Mouse (Mus musculus) hindbrain, embryonic 11.5 days (tissue): ENCODE data around the gene Tcaf2. TPM values are rescaled to one million over a fixed set of nuclear protein-coding genes. Genes with fewer than 3 reads are reported as not detected.

ENCODE experiments used
- ATAC-seq: fragments of 200-750 bp; cut with Nextera tagmentation; 2 replicates; pipeline ENCODE4 v1.8.0; 2017; ENCODE audit warnings: mild to moderate bottlenecking, moderate TSS enrichment, moderate library complexity; ENCODE audit not compliant: low FRiP score
- DNase-seq: peaks from one replicate; pipeline ENCODE4 v3.0.0-alpha.2; 2015; ENCODE audit warnings: low spot score
- H3K27ac ChIP-seq: fragments of 300-500 bp; sonication (generic); 2 replicates; pipeline ENCODE4 v1.5.1; 2014; ENCODE audit warnings: mild to moderate bottlenecking, low read depth, low read length
- H3K27me3 ChIP-seq: fragments of 300-500 bp; sonication (generic); 2 replicates; pipeline ENCODE4 v1.6.1; 2014; ENCODE audit warnings: mild to moderate bottlenecking, low read length, moderate library complexity, mixed read lengths; ENCODE audit not compliant: control insufficient read depth, insufficient read depth
- H3K36me3 ChIP-seq: fragments of 300-500 bp; sonication (generic); 2 replicates; pipeline ENCODE4 v1.6.1; 2014; ENCODE audit warnings: mild to moderate bottlenecking, low read length, moderate library complexity, mixed read lengths; ENCODE audit not compliant: control insufficient read depth, insufficient read depth
- H3K4me1 ChIP-seq: fragments of 300-500 bp; sonication (generic); replicated peaks from 2 replicates; pipeline ENCODE4 v1.6.1; 2014; ENCODE audit warnings: low read length, mixed read lengths; ENCODE audit not compliant: control insufficient read depth, insufficient read depth
- H3K4me2 ChIP-seq: fragments of 300-500 bp; sonication (generic); replicated peaks from 2 replicates; pipeline ENCODE4 v1.6.1; 2014; ENCODE audit warnings: mild to moderate bottlenecking, low read depth, low read length
- H3K4me3 ChIP-seq: fragments of 300-500 bp; sonication (generic); 2 replicates; pipeline ENCODE4 v1.5.1; 2014; ENCODE audit warnings: low read depth, low read length
- H3K9ac ChIP-seq: fragments of 300-500 bp; sonication (generic); 2 replicates; pipeline ENCODE4 v1.6.1; 2014; ENCODE audit warnings: low read depth, low read length
- H3K9me3 ChIP-seq: fragments of 300-500 bp; sonication (generic); 2 replicates; pipeline ENCODE4 v1.6.1; 2016; ENCODE audit warnings: low read length; ENCODE audit not compliant: control insufficient read depth
- WGBS: fragments of 180-500 bp; shearing (Covaris S2); extraction: QIAGEN DNeasy Blood & Tissue Kit; methylation state at CpG from one replicate; pipeline ENCODE4 v1.1.7; 2014; 5-methylcytosine and 5-hydroxymethylcytosine counted together
- polyA plus RNA-seq: library from polyadenylated mRNA; unstranded; fragments of >200 nt; fragmentation: Nextera tagmentation; extraction: Ambion mirVana; gene quantifications from 2 replicates; pipeline ENCODE4 v1.2.1, GENCODE M21; 2014

Tcaf2 gene
- 2.1 and 2.6 TPM in 2 replicates for polyA plus RNA-seq

- H3K27ac ChIP-seq, result no peak within 1 kb of the TSS
- H3K4me3 ChIP-seq, result peak within 1 kb of the TSS; percentile 26
- no peak within 1 kb of the TSS for H3K9ac ChIP-seq
- H3K4me2 ChIP-seq, result peak within 1 kb of the TSS; percentile 48
- H3K9me3 ChIP-seq, result no peaks in the 10 kb centered on the region
- H3K27me3 ChIP-seq, result no peaks in the 10 kb centered on the region
- peak; percentile 93 for DNase-seq
- 1% methylated on average over 23 of the region's 23 CpGs for WGBS
- ATAC-seq, result peak; percentile 99
- H3K4me1 ChIP-seq, result no peaks in the 10 kb centered on the region
- no peaks in the 10 kb centered on the region for H3K36me3 ChIP-seq
These were observed at the start of gene Tcaf2 for GRCm38 (mm10) chr6:42644912-42645549. Gene Tcaf2 (minus strand): TSS chr6:42645254.

- peak; percentile 93 for ATAC-seq
- Histone ChIP-seq H3K4me1 (no peaks in the 10 kb centered on the region), H3K27me3 (no peaks in the 10 kb centered on the region), H3K4me3 (peak overlapping the region; percentile 78), H3K9ac (peak overlapping the region; percentile 93), H3K27ac (peak overlapping the region; percentile 97), H3K36me3 (no peaks in the 10 kb centered on the region), H3K4me2 (peak overlapping the region; percentile 66), H3K9me3 (no peaks in the 10 kb centered on the region)
- peak; percentile 85 for DNase-seq
- WGBS, result under 1% methylated on average over 32 of the region's 32 CpGs
These were observed 47.6 kb upstream of the Tcaf2 start for GRCm38 (mm10) chr6:42692517-42693190.

GRCm38 (mm10) chr6:42692154-42692516 is 47.1 kb upstream of the Tcaf2 start:
- no peaks in the 10 kb centered on the region for H3K27me3 ChIP-seq
- ATAC-seq (peak; percentile 89), DNase-seq (peak; percentile 88)
- H3K9ac ChIP-seq, result peak overlapping the region; percentile 93
- no peaks in the 10 kb centered on the region for H3K9me3 ChIP-seq
- no peaks in the 10 kb centered on the region for H3K36me3 ChIP-seq
- peak overlapping the region; percentile 97 for H3K27ac ChIP-seq
- H3K4me1 ChIP-seq, result no peaks in the 10 kb centered on the region
- H3K4me2 ChIP-seq, result peak overlapping the region; percentile 66
- peak overlapping the region; percentile 78 for H3K4me3 ChIP-seq
- 0% methylated on average over 10 of the region's 10 CpGs for WGBS

- no peak for DNase-seq
- ATAC-seq, result no peak
- Histone ChIP-seq H3K27ac (no peak overlapping the region), H3K27me3 (no peaks in the 10 kb centered on the region), H3K4me3 (no peak overlapping the region), H3K4me1 (no peaks in the 10 kb centered on the region), H3K4me2 (no peak overlapping the region), H3K9ac (no peak overlapping the region), H3K9me3 (no peaks in the 10 kb centered on the region), H3K36me3 (peaks cover 6% of the 10 kb centered on the region)
These were observed 44.7 kb upstream of the Tcaf2 start for GRCm38 (mm10) chr6:42689761-42690160.

- no peak for DNase-seq
- H3K4me3 ChIP-seq, result no peak overlapping the region
- H3K4me2 ChIP-seq, result no peak overlapping the region
- H3K27ac ChIP-seq, result no peak overlapping the region
- H3K36me3 ChIP-seq, result peaks cover 6% of the 10 kb centered on the region
- no peaks in the 10 kb centered on the region for H3K27me3 ChIP-seq
- ATAC-seq, result no peak
- no peaks in the 10 kb centered on the region for H3K9me3 ChIP-seq
- 89% methylated on average over 5 of the region's 5 CpGs for WGBS
- H3K9ac ChIP-seq, result no peak overlapping the region
- H3K4me1 ChIP-seq, result no peaks in the 10 kb centered on the region
These were observed 42.9 kb upstream of the Tcaf2 start for GRCm38 (mm10) chr6:42687907-42688306.

GRCm38 (mm10) chr6:42680077-42680476 is 35.0 kb upstream of the Tcaf2 start:
- Histone ChIP-seq H3K9ac (no peak overlapping the region), H3K27ac (no peak overlapping the region), H3K36me3 (0 out of 2 replicates have a peak, but pooled peaks cover 6% of the 10 kb centered on the region), H3K9me3 (no peaks in the 10 kb centered on the region), H3K4me2 (no peak overlapping the region), H3K4me1 (no peaks in the 10 kb centered on the region), H3K27me3 (no peaks in the 10 kb centered on the region), H3K4me3 (no peak overlapping the region)
- ATAC-seq, result no peak
- WGBS, result 90% methylated on average over 7 of the region's 7 CpGs
- no peak for DNase-seq

- no peak overlapping the region for H3K27ac ChIP-seq
- peaks cover 20% of the 10 kb centered on the region for H3K36me3 ChIP-seq
- DNase-seq (no peak), ATAC-seq (peak; percentile 15; the same call in 1 of the 2 replicates)
- H3K4me1 ChIP-seq, result no peaks in the 10 kb centered on the region
- no peaks in the 10 kb centered on the region for H3K27me3 ChIP-seq
- no peaks in the 10 kb centered on the region for H3K9me3 ChIP-seq
- H3K4me2 ChIP-seq, result no peak overlapping the region
- H3K4me3 ChIP-seq, result no peak overlapping the region
- 96% methylated on average over 3 of the region's 3 CpGs for WGBS
- H3K9ac ChIP-seq, result no peak overlapping the region
These were observed 31.0 kb upstream of the Tcaf2 start for GRCm38 (mm10) chr6:42676011-42676410.

GRCm38 (mm10) chr6:42671767-42672166 is 26.7 kb upstream of the Tcaf2 start:
- 86% methylated on average over 1 of the region's 1 CpGs for WGBS
- H3K9me3 ChIP-seq, result no peaks in the 10 kb centered on the region

GRCm38 (mm10) chr6:42667722-42668121 is 22.7 kb upstream of the Tcaf2 start:
- H3K9me3 ChIP-seq, result no peaks in the 10 kb centered on the region
- no peak overlapping the region for H3K9ac ChIP-seq
- H3K4me3 ChIP-seq, result no peak overlapping the region
- no peaks in the 10 kb centered on the region for H3K4me1 ChIP-seq
- no peak overlapping the region for H3K4me2 ChIP-seq
- no peak overlapping the region for H3K27ac ChIP-seq
- H3K27me3 ChIP-seq, result no peaks in the 10 kb centered on the region
- ATAC-seq (no peak), DNase-seq (no peak)
- H3K36me3 ChIP-seq, result peaks cover 6% of the 10 kb centered on the region; the same call in 1 of the 2 replicates
- 96% methylated on average over 2 of the region's 2 CpGs for WGBS

More at GRCm38 (mm10) chr6:42671767-42672166, 26.7 kb upstream of the Tcaf2 start:
- no peak overlapping the region for H3K9ac ChIP-seq
- H3K4me1 ChIP-seq, result no peaks in the 10 kb centered on the region
- H3K4me2 ChIP-seq, result no peak overlapping the region
- ATAC-seq (no peak), DNase-seq (no peak)
- H3K36me3 ChIP-seq, result peaks cover 19% of the 10 kb centered on the region
- H3K27ac ChIP-seq, result no peak overlapping the region
- H3K4me3 ChIP-seq, result no peak overlapping the region
- no peaks in the 10 kb centered on the region for H3K27me3 ChIP-seq
